Mouse (Mus musculus) liver, embryonic 16.5 days (tissue): ENCODE results near the gene Mbnl3. TPM values are rescaled to one million over a fixed set of nuclear protein-coding genes. Genes with fewer than 3 reads are reported as not detected.

ENCODE experiments used
- ATAC-seq: fragments of 200-750 bp; cut with Nextera tagmentation; 2 replicates; pipeline ENCODE4 v1.8.0; 2017; ENCODE audit warnings: low read depth, mild to moderate bottlenecking, moderate number of reproducible peaks, moderate library complexity
- H3K27ac ChIP-seq: fragments of 300-500 bp; sonication (generic); 2 replicates; pipeline ENCODE4 v1.5.1; 2014; ENCODE audit warnings: mild to moderate bottlenecking, low read length
- H3K27me3 ChIP-seq: fragments of 300-500 bp; sonication (generic); 2 replicates; pipeline ENCODE4 v1.6.1; 2014; ENCODE audit warnings: low read depth, low read length, mixed read lengths; ENCODE audit not compliant: control insufficient read depth, insufficient read depth
- H3K36me3 ChIP-seq: fragments of 300-500 bp; sonication (generic); 2 replicates; pipeline ENCODE4 v1.6.1; 2014; ENCODE audit warnings: mild to moderate bottlenecking; ENCODE audit not compliant: control insufficient read depth, insufficient read depth
- H3K4me1 ChIP-seq: fragments of 300-500 bp; sonication (generic); 2 replicates; pipeline ENCODE4 v1.6.1; 2014; ENCODE audit warnings: low read depth, low read length, mixed read lengths; ENCODE audit not compliant: control insufficient read depth
- H3K4me2 ChIP-seq: fragments of 300-500 bp; sonication (generic); 2 replicates; pipeline ENCODE4 v1.6.1; 2014; ENCODE audit warnings: low read depth, low read length, mixed read lengths
- H3K4me3 ChIP-seq: fragments of 300-500 bp; sonication (generic); 2 replicates; pipeline ENCODE4 v1.5.1; 2014; ENCODE audit warnings: low read depth, mild to moderate bottlenecking, low read length
- H3K9ac ChIP-seq: fragments of 300-500 bp; sonication (generic); 2 replicates; pipeline ENCODE4 v1.6.1; 2014; ENCODE audit warnings: low read depth, low read length
- H3K9me3 ChIP-seq: fragments of 300-500 bp; sonication (generic); replicated peaks from 2 replicates; pipeline ENCODE4 v1.6.1; 2016; ENCODE audit warnings: low read length; ENCODE audit not compliant: control insufficient read depth
- whole genome bisulfite sequencing: fragments of 180-500 bp; shearing (Covaris S2); extraction: QIAGEN DNeasy Blood & Tissue Kit; methylation state at CpG from one replicate; pipeline ENCODE4 v1.1.7; 2014; ENCODE audit not compliant: insufficient replicate concordance; 5-methylcytosine and 5-hydroxymethylcytosine counted together
- polyA plus RNA-seq: library from polyadenylated mRNA; unstranded; fragments of >200 nt; fragmentation: Nextera tagmentation; extraction: Ambion mirVana; gene quantifications from 2 replicates; pipeline ENCODE4 v1.2.1, GENCODE M21; 2015

Gene Mbnl3
- polyA plus RNA-seq, 1 experiment from 2014 or later, result 5.9 TPM

GRCm38 (mm10) chrX:51167976-51168375 lies 38.4 kb downstream of the Mbnl3 start:
- ATAC-seq, result no peak
- Histone ChIP-seq H3K4me2 (no peak overlapping the region), H3K9me3 (no peaks in the 10 kb centered on the region), H3K4me3 (no peak overlapping the region), H3K36me3 (no peaks in the 10 kb centered on the region), H3K27ac (no peak overlapping the region), H3K9ac (no peak overlapping the region), H3K27me3 (no peaks in the 10 kb centered on the region), H3K4me1 (peaks cover 2% of the 10 kb centered on the region; the same call in 1 of the 2 replicates)
- 59% methylated on average over 3 of the region's 3 CpGs for WGBS

GRCm38 (mm10) chrX:51164766-51165165 lies 41.6 kb downstream of the Mbnl3 start:
- 70% methylated on average over 5 of the region's 5 CpGs for WGBS
- Histone ChIP-seq H3K27ac (no peak overlapping the region), H3K27me3 (no peaks in the 10 kb centered on the region), H3K9me3 (no peaks in the 10 kb centered on the region), H3K4me2 (no peak overlapping the region), H3K4me1 (0 out of 2 replicates have a peak, but pooled peaks cover 2% of the 10 kb centered on the region), H3K36me3 (no peaks in the 10 kb centered on the region), H3K9ac (no peak overlapping the region), H3K4me3 (no peak overlapping the region)
- ATAC-seq, result no peak

GRCm38 (mm10) chrX:51148436-51148835 lies 57.9 kb downstream of the Mbnl3 start:
- WGBS, result 59% methylated on average over 4 of the region's 4 CpGs

GRCm38 (mm10) chrX:51146351-51146750 lies 60.0 kb downstream of the Mbnl3 start:
- no peak overlapping the region for H3K4me3 ChIP-seq
- H3K9me3 ChIP-seq, result no peaks in the 10 kb centered on the region
- H3K4me1 ChIP-seq, result no peaks in the 10 kb centered on the region
- H3K27me3 ChIP-seq, result no peaks in the 10 kb centered on the region; the same call in 1 of the 2 replicates
- no peak for ATAC-seq
- 21% methylated on average over 4 of the region's 4 CpGs for WGBS
- no peak overlapping the region for H3K4me2 ChIP-seq
- no peak overlapping the region for H3K9ac ChIP-seq
- H3K27ac ChIP-seq, result no peak overlapping the region
- no peaks in the 10 kb centered on the region for H3K36me3 ChIP-seq

More at GRCm38 (mm10) chrX:51148436-51148835, 57.9 kb downstream of the Mbnl3 start:
- H3K9ac ChIP-seq, result no peak overlapping the region
- no peak for ATAC-seq
- H3K4me3 ChIP-seq, result no peak overlapping the region
- H3K4me2 ChIP-seq, result no peak overlapping the region
- H3K27ac ChIP-seq, result no peak overlapping the region
- H3K4me1 ChIP-seq, result no peaks in the 10 kb centered on the region
- no peaks in the 10 kb centered on the region for H3K9me3 ChIP-seq
- H3K27me3 ChIP-seq, result no peaks in the 10 kb centered on the region; the same call in 1 of the 2 replicates
- no peaks in the 10 kb centered on the region for H3K36me3 ChIP-seq

GRCm38 (mm10) chrX:51140055-51140454 lies 66.3 kb downstream of the Mbnl3 start:
- Histone ChIP-seq H3K9ac (no peak overlapping the region), H3K4me3 (no peak overlapping the region), H3K4me1 (no peaks in the 10 kb centered on the region), H3K4me2 (no peak overlapping the region), H3K27me3 (no peaks in the 10 kb centered on the region), H3K36me3 (no peaks in the 10 kb centered on the region), H3K27ac (no peak overlapping the region), H3K9me3 (no peaks in the 10 kb centered on the region)
- ATAC-seq, result no peak
- WGBS, result 31% methylated on average over 3 of the region's 3 CpGs

GRCm38 (mm10) chrX:51131325-51131724 lies 75.0 kb downstream of the Mbnl3 start:
- Histone ChIP-seq H3K4me3 (no peak overlapping the region), H3K4me2 (no peak overlapping the region), H3K36me3 (no peaks in the 10 kb centered on the region), H3K4me1 (no peaks in the 10 kb centered on the region), H3K9me3 (no peaks in the 10 kb centered on the region), H3K27ac (no peak overlapping the region), H3K27me3 (no peaks in the 10 kb centered on the region), H3K9ac (no peak overlapping the region)
- no peak for ATAC-seq
- 63% methylated on average over 3 of the region's 3 CpGs for WGBS

GRCm38 (mm10) chrX:51102748-51103147 lies 103.6 kb downstream of the Mbnl3 start:
- no peak overlapping the region for H3K4me2 ChIP-seq
- 50% methylated on average over 4 of the region's 4 CpGs for WGBS
- no peak overlapping the region for H3K9ac ChIP-seq
- no peaks in the 10 kb centered on the region for H3K9me3 ChIP-seq
- ATAC-seq, result no peak
- no peak overlapping the region for H3K4me3 ChIP-seq
- no peaks in the 10 kb centered on the region for H3K27me3 ChIP-seq
- H3K4me1 ChIP-seq, result no peaks in the 10 kb centered on the region
- no peak overlapping the region for H3K27ac ChIP-seq
- H3K36me3 ChIP-seq, result no peaks in the 10 kb centered on the region

- no peak for ATAC-seq
- H3K27ac ChIP-seq, result no peak overlapping the region
- WGBS, result 28% methylated on average over 6 of the region's 6 CpGs
Observed at GRCm38 (mm10) chrX:51084972-51085371, 121.4 kb downstream of the Mbnl3 start.

GRCm38 (mm10) chrX:51084211-51084610 lies 122.1 kb downstream of the Mbnl3 start:
- WGBS, result 58% methylated on average over 1 of the region's 1 CpGs
- Histone ChIP-seq H3K36me3 (no peaks in the 10 kb centered on the region), H3K4me2 (no peak overlapping the region), H3K9ac (no peak overlapping the region), H3K4me1 (no peaks in the 10 kb centered on the region), H3K4me3 (no peak overlapping the region), H3K27ac (no peak overlapping the region), H3K27me3 (no peaks in the 10 kb centered on the region), H3K9me3 (no peaks in the 10 kb centered on the region)
- no peak for ATAC-seq

More at GRCm38 (mm10) chrX:51084972-51085371, 121.4 kb downstream of the Mbnl3 start:
- H3K4me1 ChIP-seq, result no peaks in the 10 kb centered on the region
- no peaks in the 10 kb centered on the region for H3K9me3 ChIP-seq
- H3K27me3 ChIP-seq, result no peaks in the 10 kb centered on the region
- H3K4me2 ChIP-seq, result no peak overlapping the region
- no peak overlapping the region for H3K4me3 ChIP-seq
- H3K9ac ChIP-seq, result no peak overlapping the region
- H3K36me3 ChIP-seq, result no peaks in the 10 kb centered on the region
